Mouse (Mus musculus): ENCODE measurements around the gene Chaf1b. TPM values are rescaled to one million over a fixed set of nuclear protein-coding genes. Genes with fewer than 3 reads are reported as not detected.

The Chaf1b gene
- polyA plus RNA-seq, 2 experiments from 2014 or later: 15.2 to 25.6 TPM

Other genes with a start within 250 kb of the Chaf1b start
- not detected for gene Cbr3, start 200.7 kb upstream of the Chaf1b start, polyA plus RNA-seq (2017; shearing (Covaris generic))
- 10 to 100 TPM; 21.9 to 23.6 TPM for gene Dop1b, start 172.0 kb upstream of the Chaf1b start, polyA plus RNA-seq (2017; shearing (Covaris generic))
- gene Morc3, start 51.8 kb upstream of the Chaf1b start, polyA plus RNA-seq (2017; shearing (Covaris generic)): 100 to 1,000 TPM in 1 of 2 experiments, 10 to 100 TPM in 1; 90.1 to 129 TPM
- not detected for gene Cldn14, start 124.9 kb downstream of the Chaf1b start, polyA plus RNA-seq (2017; shearing (Covaris generic))
- gene Sim2, start 201.0 kb downstream of the Chaf1b start, polyA plus RNA-seq (2017; shearing (Covaris generic)): not detected